Mouse (Mus musculus): ENCODE results near the gene Sdcbp2. TPM values are rescaled to one million over a fixed set of nuclear protein-coding genes. Genes with fewer than 3 reads are reported as not detected.

The Sdcbp2 gene
- 1 to 10 TPM in 1 of 2 experiments, under 1 TPM in 1; 0.80 to 2.0 TPM for total RNA-seq (2021)
- long read RNA-seq, experiment 1, partial matches to known transcripts, result 0 of 1 reads
- long read RNA-seq, experiment 1, other reads (novel, unspliced or antisense), result 0 of 1 reads
- long read RNA-seq, experiment 2, partial matches to known transcripts, result 0 of 3 reads
- long read RNA-seq, experiment 2, other reads (novel, unspliced or antisense), result 3 of 3 reads

GRCm38 (mm10) chr2:151571873-151572700 lies at the start of gene Sdcbp2:
Gene Sdcbp2, plus strand, starts transcription at chr2:151572622.
- no peak for DNase-seq (ENCODE audit: low spot score in 2 of 2)

DNA sequence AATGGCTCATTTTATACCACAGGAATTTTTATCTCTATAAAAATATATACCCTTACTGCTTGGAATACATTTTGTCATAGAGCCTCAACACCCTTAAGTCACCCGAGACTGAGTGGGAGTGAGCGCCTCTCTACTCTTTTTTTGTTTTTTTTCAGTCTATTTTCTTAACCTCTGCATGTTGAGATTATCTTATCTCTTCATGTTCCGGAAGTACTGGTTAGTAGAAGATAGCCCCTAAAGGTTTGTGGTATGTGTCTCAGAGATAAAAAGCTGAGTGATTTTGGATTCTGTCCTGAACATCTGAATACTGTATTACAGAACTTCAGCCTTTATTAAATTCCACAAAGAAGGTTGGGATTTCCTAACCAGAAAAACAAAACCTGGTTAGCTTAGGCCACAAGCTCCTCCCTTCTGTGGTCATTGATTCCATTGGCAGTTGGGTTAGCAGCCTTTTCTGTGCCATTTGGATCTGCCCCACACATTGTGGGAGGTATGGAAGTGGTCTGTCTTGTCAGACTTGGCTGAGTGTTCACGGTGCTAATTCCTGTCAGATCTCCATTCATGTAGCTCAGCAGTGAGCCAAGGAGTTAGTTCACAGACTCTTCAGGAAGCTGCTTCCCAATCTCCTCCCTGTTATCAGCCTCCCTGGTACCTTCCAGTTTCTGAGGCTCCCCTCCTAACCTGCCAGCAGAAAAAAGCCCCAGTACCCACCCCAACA lies 47.9 kb upstream of the Sdcbp2 start:
- DNase-seq (ENCODE audit: low spot score in 2 of 2), result no peak

- no peak for DNase-seq (ENCODE audit: low spot score in 2 of 2)
These were observed 46.9 kb upstream of the Sdcbp2 start for GRCm38 (mm10) chr2:151525520-151525919.

DNA sequence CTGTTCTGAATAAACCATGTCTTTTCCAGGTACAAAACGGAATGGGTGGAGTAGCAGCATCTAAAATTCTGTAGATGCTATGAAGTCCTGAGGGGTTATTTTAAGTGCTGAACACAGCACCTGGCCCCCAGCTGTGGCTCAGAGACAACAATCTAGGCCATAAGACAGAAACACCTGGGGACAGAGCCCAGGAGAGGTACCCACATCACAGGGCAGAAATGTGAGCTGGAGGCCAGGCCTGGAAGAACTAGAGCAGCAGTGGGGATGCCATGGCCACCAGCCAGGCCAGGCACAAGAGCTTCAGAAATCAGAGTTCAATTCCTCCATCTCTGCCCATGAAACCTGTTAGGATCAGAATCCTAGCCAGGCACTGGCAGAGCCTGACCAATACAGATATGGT lies 44.4 kb upstream of the Sdcbp2 start:
- DNase-seq (ENCODE audit: low spot score in 2 of 2), result no peak

- no peak for DNase-seq (ENCODE audit: low spot score in 2 of 2)
These were observed 43.3 kb upstream of the Sdcbp2 start for GRCm38 (mm10) chr2:151529169-151529568.

DNA sequence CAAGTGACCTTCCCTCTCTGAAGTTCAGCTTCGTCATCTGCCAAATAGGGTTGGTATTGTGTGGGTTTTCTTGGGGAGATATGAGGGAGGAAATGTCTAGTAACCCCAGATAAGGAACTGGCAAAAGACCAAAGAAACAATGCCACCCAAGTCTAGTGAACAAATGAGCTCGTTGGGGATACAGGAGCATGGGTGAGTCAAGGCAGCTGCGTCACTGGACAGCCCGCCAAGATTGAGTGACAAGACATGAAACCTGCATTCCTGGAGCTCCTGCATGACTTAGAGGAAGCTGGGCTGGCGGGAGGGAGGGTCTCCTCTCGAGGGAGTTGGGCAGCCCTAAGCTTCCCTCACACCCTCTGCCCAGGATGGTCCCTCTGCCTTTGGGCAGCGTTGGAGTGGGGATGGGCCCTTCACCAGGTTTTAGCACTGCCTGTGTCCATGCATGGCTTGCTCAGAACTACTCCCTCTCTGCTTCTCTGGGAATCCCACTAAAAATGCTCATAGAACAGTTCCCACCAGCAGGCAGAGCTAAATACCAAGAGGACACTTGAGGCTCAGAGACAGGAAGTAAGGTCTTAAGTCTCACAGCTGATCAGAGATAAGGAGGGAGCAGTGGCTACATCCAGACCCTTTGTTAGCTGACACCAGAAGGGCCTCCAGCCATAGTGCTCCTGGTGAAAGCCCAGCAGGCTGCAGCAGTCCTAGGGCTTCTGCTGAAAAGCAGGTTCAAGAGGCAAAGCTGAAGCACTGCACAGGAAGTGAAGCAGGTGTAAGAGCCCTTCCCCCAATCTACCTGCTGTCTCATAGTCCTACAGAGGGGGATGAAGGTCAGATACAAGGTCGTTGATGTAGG lies 41.8 kb upstream of the Sdcbp2 start:
- no peak for DNase-seq (ENCODE audit: low spot score in 2 of 2)

- DNase-seq (ENCODE audit: low spot score in 2 of 2), result no peak
These were observed 38.8 kb upstream of the Sdcbp2 start for GRCm38 (mm10) chr2:151533632-151534031.

- no peak for DNase-seq (ENCODE audit: low spot score in 2 of 2)
These were observed 36.3 kb upstream of the Sdcbp2 start for GRCm38 (mm10) chr2:151535961-151536617.

GRCm38 (mm10) chr2:151536618-151536974 lies 35.8 kb upstream of the Sdcbp2 start:
- DNase-seq (ENCODE audit: low spot score in 2 of 2), result peak in 1 of 2 experiments; percentile 53

DNA sequence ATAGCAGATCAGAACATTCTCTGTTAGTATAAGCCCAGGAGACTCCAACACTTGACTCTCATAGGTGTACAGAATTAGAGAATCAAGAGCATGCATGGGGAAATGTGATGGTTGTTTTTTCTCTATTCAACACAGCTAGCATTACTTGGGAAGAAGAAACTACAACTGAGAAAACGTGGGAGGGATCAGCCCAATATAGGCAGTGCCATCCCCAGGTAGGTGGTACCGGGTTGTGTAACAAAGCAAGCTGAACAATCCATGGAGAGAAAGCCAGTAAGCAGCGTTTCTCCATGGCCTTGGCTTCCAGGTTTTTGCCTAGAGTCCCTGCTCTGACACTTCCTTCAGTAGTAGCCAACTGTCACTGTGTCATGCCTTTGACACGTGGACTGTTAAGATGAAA lies 33.8 kb upstream of the Sdcbp2 start:
- no peak for DNase-seq (ENCODE audit: low spot score in 2 of 2)

- peak; percentile 96 to 98 for DNase-seq (ENCODE audit: low spot score in 2 of 2)
These were observed 29.9 kb upstream of the Sdcbp2 start, which contains the start of gene Fkbp1a for GRCm38 (mm10) chr2:151542323-151543062. Gene Fkbp1a, plus strand, starts transcription at chr2:151542483.

- DNase-seq (ENCODE audit: low spot score in 2 of 2), result no peak
These were observed 29.1 kb upstream of the Sdcbp2 start for GRCm38 (mm10) chr2:151543063-151543895.

DNA sequence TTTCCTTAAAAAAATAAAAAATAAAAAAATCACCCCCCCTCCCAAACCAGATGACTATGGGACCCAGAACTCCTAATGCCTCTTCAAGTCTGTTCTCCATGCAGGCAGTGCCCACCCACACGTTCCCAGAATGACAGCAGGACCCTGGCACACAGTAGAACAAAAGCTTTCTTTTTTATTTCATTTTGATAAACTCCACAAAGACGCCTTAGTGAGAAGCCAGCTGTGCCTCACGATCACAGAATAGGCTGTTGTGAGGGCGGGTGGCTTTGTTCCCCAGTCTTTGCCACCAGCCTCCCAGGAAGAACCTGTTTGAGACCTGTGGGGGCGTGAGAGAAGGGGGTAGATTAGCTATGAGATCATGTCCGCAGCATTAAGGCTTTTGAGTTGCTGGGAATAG lies 27.7 kb upstream of the Sdcbp2 start:
- no peak for DNase-seq (ENCODE audit: low spot score in 2 of 2)

- DNase-seq (ENCODE audit: low spot score in 2 of 2), result no peak
These were observed 25.9 kb upstream of the Sdcbp2 start for GRCm38 (mm10) chr2:151546571-151546970.

GRCm38 (mm10) chr2:151549615-151550121 lies 22.8 kb upstream of the Sdcbp2 start:
- no peak for DNase-seq (ENCODE audit: low spot score in 2 of 2)

DNA sequence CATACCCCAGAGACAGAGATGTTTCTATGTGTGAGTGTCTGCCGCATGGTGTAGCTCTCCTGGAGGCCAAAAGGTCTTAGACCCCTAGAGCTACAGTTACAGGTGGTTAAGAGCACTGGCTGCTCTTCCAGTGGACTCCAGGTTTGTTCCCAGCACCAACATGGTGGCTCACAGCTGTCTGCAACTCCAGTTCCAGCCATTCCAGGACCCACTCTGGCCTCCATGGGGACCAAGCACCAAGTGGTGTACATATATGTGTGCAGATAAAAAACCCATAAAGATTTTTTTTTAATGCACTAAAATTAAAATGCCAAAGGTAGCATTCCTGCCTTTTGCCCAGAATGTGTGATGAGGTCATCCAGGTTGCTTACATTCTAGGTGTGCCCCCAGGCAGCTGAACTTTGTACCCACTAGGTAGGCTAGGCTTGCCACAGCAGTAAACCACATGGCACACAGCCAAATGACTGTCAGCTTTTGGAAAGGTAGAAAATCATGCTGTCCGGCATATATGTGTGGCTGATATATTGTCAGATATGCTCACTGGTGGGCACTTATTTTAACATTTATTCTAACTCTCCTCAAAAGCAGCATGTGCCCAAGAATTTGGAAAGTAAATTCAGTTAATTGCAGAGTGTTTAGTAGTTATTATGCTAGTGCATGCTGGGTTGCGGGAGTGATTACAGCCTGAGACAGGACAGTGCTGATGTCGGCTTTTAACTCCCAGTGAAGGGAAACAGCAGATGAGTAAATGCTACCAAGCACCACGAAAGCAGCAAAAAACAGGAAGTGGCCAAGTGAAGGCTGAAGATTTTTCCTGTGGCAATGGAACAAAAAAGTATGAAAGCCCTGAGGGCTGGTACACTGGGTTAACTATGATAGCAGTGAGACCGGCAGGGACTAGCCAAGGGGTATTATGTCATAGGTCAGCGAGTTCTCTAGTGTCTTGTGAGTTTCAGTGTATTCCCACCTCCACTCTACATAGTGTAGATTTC lies 9.2 kb upstream of the Sdcbp2 start:
- DNase-seq (ENCODE audit: low spot score in 2 of 2), result no peak

- DNase-seq (ENCODE audit: low spot score in 2 of 2), result no peak
These were observed 8.4 kb upstream of the Sdcbp2 start for GRCm38 (mm10) chr2:151564006-151564405.
